Mouse (Mus musculus) ES-Bruce4 (cell line): ENCODE data around the gene Agl.

ENCODE experiments used
- CTCF ChIP-seq: IDR thresholded peaks from one replicate; pipeline ENCODE4 v1.8.1; 2011; ENCODE audit warnings: low read depth, low read length
- POLR2A ChIP-seq: IDR thresholded peaks from one replicate; pipeline ENCODE4 v1.8.1; 2011; ENCODE audit warnings: low read length; ENCODE audit not compliant: insufficient read depth

DNA sequence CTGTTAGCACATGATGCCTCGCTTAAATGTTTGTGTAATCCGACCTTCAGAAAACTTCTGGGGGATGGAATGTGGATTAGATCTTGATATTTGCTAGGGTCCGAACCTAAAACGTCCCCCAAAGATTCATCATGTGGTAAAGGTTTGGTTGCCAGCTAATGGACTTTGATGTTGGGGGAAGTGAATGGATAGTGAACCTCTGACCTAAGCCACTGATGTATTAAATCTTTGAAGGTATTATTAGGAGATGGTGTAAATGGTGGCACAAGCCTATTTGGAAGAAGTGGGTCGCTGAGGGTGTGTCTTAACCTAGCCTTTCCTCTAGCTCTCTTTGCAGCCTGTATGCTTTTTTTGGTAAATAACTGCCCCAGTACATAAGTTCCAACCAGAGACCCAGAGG is 94.9 kb downstream of the Agl start:
- TF ChIP-seq CTCF (no peak), POLR2A (no peak)
